Mouse (Mus musculus): Measurements from ENCODE around the gene Ptprd. TPM values are rescaled to one million over a fixed set of nuclear protein-coding genes. Genes with fewer than 3 reads are reported as not detected.

Gene Ptprd
- polyA plus RNA-seq, 1 experiment from 2014 or later, result 1.0 TPM

DNA sequence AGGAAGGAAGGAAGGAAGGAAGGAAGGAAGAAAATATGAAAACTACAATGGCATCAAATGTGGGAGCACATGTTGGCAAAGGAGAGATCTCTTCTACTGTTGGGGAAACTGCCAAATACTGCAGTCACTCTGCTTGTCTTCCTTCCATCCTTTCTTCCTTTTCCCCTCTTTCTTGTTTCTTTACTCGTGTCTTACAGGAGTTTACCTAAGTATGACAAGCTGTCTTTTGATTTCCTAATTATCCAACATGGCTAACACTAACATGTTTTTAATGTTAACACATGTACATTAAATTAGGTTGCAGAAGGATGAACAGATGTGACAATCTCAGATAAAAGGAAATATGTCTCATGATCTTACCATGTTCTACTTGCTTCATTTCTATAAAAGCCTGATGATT is 625.5 kb downstream of the Ptprd start:
- no peak for DNase-seq (ENCODE audit: low spot score)

DNA sequence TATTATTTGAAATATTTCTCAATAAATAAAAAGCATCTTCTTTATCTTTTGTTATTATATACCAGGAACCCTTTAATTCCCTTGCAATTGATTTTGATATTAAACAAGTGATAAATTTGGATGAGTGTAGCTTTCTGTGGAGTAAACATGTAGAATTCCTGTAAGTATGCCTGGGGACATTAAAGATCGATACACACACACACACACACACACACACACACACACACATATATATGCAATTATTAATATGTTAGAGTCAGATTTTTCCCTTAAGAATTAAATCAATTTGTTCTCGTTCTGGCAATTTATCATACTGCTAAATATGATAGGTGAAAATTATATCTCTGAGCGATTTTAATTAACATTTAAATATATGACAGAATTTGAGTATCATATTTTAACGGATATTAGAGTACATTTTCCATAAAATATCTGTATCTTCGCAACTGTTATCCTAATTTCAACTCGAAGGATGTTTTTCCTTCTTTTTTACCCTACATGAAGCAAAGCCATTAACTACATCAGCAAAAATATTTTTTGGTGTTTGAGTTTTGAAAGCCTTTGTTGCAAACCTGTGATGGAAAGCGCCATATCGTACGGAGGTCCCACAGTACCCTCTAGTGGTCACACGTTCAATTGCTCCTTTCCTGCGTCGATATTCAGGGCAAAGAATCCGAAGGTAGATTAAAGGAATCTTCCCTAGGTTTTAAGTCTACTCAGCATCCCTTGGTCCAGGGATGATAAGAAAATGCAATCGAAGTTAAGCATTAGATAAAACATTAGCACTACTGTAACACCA is 653.2 kb downstream of the Ptprd start:
- DNase-seq (ENCODE audit: low spot score), result peak; percentile 4

DNA sequence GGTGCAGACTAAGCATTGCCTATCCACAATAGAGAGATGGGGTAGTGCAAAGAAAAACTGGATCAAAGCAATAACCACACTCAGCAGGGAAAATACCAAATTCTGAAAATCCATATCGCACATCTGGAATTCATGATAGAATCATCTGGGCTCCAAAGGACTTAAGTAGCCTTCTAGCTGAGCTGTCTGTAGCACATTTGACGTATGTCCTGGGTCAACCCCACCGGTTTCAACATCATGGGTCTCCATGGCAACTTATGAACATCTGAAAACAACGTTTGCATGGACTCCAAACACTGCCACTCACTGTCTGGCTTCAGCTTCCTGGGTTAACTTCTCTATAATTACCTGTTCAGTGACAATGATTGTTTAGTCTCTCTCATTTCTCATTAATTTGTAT is 655.9 kb downstream of the Ptprd start:
- DNase-seq (ENCODE audit: low spot score), result no peak

DNA sequence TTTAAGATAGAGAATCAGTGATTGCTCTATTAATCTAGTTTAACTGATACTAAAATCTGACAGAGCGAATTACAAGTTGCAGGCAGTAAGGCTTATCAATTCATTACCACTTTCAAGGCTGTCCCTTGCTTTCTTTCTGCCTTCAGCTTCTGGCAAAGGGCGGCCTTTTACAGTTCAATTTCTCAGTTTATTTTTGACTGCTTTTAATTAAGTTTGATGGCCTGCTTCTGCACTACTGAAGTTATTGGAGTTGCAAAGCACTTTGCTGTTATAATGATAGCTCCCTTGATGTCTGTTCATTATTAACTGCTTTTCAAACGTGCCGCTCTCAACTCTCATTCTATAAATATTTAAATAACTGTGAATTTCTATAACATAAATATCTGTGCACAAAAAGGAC is 673.9 kb downstream of the Ptprd start:
- no peak for DNase-seq (ENCODE audit: low spot score)

DNA sequence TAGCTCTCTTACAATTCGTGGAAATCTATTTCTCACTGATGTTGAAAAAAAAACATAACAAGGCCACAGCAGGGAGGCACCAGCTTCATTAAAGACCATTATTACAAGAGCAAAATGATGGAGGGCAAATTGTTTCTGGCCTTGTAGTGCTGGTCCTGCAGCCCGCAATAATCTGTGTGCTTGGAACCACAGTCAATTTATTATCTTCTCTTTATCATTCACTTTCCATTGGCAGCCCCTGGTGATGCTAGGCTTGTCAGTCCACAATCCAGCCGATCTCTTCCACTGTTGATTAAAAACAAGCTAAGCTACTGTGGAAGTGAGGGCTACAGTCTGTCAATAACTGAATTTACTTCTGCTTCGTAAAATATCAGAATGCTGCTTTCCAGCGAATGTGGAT is 674.4 kb downstream of the Ptprd start:
- DNase-seq (ENCODE audit: low spot score), result no peak

DNA sequence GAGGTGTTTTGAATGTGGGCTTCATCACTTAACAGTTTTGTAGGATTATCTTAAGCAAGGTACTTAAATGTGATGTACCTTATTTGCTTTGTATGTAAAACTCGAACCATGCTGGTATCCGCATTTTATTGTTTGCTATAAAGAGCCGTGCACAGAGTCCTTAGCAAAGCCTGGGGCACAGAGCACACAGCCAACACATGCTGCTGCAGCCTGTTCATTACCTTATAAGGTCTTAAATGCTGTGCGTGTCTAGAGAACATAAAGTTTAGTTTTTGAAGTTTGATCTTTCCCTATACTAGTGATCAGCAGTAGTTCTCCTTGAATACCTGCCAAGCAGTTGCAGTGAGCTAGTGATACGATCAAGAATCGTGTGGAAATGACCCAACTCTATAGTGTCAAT is 676.2 kb downstream of the Ptprd start:
- no peak for DNase-seq (ENCODE audit: low spot score)

DNA sequence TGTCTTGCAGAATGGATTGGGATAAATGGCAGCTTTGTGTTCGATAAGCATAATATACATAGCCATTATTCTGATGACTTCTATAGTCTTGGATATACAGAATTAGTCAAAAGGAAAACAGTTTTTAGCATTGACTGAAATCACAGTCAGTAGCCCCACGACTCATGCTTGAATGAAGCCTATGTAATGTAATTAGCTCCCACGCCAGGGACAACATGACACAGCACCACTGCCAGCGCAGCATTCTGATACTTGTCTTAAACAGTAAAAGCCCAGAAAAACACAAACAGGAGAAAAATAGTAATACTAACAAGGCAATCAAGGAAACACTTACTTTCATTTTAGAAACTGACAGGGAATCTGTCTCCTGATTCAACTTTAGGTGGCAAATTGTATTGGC is 677.2 kb downstream of the Ptprd start:
- DNase-seq (ENCODE audit: low spot score), result no peak

DNA sequence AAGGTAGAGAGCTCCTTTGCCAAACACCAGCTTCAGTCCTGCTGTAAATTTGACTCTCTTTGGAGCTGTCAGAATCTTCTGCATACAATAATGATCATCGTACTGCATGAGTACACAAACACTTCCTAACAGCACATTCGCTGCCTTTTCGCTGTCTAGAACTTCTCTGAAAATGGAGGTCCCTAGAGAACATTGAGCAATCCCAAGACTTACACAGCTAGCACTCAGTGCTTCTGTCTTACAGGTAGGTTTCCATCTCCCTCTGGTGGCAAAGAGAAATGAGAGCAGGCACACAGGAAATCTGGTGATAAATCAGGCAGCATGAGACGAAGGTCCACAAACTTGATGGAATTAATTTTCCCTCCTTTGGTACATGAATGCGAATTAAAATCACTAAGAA is 692.6 kb downstream of the Ptprd start:
- no peak for DNase-seq (ENCODE audit: low spot score)

DNA sequence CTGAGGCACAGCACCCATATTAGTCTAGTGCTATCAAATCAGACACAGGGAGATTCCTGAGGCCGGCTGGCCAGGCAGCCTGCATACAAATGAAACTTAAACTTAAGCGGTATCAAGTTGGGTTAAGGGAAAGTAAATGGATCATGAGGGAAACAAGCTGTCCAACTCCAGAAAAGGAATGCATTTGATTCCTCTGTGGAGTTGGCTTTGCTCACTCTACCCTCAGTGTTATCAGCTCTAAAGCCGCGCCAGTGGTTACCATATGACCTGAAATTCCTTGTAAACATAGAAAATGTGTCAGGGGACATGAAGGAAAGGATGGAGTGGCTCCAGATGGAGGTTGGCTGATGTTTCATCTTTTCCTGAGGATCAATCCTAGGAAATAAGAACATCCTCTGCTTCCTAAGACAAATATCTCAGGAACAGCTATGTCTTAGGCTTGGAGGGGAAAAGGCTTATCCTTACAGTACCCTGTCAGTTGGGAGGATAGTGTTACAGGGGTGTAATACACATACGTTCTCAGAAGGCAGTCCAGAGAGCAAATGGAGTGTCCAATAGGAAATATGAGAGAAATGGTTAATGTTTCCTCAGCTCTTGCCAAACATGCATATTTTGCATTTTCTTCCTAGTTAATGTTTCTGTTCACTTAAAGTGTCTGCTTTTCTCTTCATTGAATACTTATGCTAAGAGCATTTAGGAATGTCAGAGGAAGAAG is 697.7 kb downstream of the Ptprd start:
- DNase-seq (ENCODE audit: low spot score), result no peak

DNA sequence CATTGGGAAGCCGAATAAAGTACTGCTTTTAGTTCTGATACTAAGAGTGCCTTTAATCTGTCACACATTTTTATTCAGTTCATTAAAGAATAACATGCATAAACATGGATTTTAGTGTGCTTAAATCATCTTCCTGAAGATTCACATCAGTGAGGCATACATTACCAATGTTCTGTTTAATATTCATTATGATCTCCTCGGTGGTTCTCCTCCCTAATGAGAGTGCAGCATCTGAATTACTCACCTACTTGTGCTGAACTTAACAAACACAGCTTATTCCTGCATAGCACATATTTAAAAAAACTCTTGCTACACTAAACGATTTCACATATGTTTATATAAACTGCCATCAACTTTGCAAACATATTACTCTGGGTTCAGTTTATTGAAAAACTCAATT is 698.7 kb downstream of the Ptprd start:
- no peak for DNase-seq (ENCODE audit: low spot score)

DNA sequence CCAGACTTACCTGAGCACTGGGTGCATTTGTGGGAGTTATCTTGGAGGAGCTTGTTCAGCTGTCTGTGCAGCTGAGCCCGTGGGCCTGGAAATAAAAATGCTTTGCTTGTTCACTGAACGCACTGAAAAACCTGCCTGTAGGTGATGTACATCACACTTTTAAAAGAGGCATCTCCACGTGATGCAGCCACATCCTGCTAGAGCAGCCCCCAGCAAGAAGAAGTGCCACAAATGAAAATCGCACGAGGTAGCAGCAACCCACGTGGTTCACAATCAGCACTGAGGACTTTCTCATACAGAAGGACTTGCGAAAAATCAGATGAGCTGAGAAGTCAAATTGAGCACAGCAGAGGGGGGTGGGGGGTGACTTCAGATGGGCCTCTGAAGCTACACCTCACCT is 757.7 kb downstream of the Ptprd start:
- DNase-seq (ENCODE audit: low spot score), result no peak

DNA sequence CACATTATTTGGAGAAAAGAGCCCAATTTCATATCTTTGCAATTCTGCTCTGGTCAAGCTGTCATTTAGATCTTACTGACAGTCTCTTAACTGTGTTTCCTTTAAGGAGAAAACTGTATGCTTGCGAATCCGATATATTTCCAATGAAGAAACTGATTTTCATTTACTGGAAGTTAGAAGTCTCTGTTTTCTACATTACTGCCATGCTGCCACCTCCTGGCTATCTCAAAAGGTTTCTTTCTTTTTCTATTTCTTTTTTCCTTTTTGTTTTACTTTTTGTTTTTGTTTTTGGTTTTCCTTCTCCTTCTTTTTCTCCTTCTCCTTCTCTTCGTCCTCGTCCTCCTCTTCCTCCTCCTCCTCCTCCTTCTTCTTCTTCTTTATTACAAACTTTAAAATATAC is 812.6 kb downstream of the Ptprd start:
- no peak for DNase-seq (ENCODE audit: low spot score)

DNA sequence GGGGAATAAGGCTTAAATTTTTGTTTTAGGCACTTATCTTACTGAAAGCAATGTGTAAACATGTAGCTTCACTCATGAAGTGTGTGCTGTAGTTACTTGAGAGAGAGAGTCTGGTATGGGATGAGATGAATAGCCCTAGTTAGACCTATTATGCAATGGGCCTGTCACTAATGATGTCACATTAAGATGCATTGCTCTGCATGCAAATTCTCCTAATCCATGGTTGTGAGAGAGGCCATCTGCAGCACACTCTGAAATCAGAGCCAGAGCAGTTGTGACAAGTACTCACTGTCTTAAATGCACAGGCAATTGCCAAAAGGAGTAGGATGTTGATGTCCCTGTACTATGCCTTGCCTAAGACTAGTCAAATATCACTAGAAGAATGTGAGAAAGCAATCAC is 850.0 kb downstream of the Ptprd start:
- no peak for DNase-seq (ENCODE audit: low spot score)

DNA sequence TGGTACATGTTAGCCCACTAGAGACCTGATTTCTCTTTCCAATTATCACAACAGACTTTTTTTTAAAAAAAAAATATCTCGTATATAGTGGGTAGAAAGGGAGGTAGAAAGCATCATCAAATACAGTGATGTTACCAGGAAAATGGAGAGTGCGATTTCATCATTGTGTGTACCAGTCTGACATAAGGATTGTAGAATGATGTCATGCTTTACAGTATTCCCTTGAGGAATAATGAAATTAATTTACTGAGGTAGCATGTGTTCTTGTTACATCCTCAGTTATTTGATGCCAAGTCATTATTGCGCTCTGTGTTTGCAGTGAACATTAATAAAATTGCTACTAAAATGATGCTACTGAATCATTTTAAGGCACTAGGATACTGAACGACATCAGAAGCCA is 884.6 kb downstream of the Ptprd start:
- DNase-seq (ENCODE audit: low spot score), result no peak

DNA sequence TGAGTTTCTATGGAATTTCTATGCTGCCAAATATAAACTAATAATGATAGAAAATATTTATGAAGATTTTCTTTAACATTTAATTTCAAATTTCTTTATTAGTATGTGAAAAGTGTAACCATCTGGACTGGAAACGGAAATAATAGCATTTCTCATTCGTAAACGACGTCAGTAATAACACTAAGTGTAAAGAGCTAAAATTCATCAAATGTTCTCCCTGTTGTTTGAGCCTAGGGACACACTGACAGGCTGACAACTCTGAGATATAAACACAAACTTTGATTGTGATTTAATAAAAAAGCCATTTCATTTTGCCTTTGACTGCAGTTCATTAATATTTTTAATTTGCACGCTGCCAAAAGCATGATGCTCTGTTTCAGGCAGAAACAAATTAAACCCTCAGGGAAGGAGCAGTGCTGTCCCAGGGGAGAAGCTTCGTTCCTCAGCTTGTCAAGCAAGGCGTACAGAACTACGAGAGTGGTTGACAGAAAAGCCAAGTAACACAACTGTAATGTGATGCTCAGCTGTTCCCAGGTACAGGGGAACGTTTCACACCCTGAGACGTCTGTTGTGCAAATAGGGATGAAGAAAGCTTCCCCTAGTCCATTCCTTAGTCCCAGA is 894.6 kb downstream of the Ptprd start:
- DNase-seq (ENCODE audit: low spot score), result no peak

DNA sequence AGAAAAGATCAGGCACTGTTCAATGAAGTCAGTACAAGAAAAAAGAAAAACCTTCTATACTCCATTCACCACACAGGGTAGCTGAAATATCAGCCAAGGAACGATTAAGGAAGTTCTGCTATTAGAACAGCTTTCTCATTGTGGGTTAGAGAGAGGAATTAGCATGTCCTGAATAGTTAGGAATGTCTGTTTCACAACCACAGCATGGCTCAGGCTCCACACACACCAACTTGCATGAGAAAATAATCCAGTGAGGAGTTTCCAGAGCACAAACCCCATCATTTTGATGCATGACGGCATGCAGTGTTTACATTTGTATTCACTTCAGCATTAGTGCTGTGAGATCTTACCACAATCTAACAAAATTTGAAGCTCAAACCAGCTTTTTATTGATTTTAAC is 895.1 kb downstream of the Ptprd start:
- no peak for DNase-seq (ENCODE audit: low spot score)

DNA sequence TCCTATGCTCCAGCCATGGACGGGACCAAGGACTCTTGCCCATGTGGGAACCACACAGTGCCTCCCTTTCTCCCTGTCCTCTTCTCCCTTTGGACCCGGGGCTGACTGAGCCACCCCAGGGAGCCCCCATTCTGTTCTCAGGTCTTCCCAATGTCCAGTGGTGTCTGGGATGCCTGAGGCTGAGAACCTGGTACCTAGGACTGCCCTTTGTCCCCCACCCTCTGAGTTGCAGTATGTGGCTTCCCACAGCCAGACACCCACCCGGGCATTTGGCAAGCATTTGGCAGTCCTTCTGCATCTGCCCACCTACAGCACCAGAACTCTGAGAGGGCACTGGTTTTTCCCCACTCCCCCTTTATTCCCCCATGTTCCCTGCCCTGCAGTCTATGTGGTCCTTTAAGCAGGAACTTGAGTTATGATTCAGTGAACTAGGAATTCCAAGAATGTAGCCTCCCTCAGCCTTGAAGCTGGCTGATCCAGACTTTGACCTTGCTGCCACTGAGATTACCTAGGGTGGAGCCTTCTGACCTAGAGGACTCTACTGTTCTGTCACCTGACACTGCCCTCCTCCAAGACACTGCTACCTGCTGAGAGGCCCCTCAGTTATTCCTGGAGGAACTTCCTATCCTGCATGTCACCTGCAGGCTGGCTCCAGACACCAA is 901.5 kb downstream of the Ptprd start:
- no peak for DNase-seq (ENCODE audit: low spot score)

DNA sequence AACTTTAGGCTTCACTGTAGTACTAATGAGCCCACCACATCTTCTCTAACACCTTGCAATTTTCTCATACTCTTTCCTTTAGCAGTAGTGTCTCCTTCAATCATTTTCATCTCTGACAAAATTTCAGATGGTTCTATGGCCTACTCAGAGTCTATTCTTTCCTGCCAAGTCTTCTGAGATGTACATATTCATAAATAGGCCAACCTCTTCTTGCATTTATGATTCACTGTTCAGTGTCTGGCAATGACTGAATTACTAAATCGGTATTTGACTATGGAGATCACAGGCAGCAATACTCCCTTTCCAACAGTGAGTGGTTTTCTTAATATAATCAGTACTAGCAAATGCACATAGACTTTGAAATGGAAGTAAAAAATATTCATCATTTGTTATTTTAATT is 928.3 kb downstream of the Ptprd start:
- no peak for DNase-seq (ENCODE audit: low spot score)

DNA sequence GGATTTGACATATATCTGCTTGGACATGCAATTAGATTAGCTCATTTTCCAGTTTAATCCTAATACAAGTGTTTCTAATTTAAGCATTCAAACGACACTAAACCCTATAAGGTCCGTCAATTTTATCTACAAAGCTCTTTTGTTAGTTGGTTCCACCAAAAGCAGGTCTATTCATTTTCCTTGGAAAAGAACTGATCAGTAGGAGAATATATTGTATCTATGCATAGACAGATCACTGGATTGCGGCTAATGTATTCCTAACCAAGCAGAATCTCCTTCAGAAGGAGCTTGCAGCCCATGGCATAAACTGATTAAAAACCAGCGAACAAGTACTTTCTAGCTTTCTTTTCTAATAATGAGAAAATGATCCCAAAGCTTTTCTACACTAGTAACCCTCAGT is 933.8 kb downstream of the Ptprd start:
- no peak for DNase-seq (ENCODE audit: low spot score)

DNA sequence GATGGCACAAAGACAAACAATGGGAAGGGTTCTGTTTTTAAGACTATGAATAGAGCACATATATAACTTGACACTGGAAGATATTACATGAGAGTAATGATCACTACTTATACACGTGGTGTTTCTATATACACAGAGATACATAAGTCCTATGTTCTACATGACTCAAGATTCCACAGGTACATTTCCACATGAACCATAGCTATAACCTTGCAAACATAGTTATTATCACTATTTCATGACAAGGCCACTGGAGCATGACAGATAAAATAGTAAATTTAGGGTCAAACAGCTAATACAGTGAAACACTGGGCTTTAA is 951.8 kb downstream of the Ptprd start:
- DNase-seq (ENCODE audit: low spot score), result no peak

DNA sequence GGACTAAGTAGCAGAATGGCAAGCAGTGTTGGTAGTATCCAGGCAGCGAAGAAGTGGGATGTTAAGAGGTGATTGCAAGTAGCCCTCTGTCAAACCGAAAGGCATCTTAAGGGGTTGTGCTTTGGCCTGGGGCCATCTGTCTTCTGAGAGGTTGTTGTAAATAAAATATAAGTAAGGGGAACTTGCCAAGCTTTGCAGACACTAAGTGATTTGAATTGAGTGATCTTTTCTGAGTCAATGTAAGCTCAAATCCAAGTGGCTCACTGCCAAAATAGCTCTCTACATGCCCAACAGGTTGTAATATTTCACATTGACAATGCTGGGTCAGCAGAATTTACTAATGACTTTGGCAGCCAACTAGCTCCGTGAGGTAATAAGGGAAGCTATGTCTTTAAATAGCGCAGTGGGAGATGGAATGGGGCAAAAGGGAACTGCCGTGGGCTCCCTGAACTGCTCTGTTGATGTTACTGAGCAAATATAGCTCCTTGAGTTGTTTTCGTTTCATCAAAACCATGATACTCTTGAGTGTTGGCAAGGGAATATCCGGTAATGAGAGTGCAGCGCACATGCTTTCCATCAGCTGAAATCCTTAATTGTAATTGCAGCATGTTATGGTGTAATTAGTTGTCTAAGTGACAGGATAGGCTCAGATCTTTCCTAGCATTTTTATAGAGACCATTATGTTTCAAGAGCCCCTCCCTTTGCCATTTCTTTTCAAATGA is 952.4 kb downstream of the Ptprd start:
- DNase-seq (ENCODE audit: low spot score), result no peak

DNA sequence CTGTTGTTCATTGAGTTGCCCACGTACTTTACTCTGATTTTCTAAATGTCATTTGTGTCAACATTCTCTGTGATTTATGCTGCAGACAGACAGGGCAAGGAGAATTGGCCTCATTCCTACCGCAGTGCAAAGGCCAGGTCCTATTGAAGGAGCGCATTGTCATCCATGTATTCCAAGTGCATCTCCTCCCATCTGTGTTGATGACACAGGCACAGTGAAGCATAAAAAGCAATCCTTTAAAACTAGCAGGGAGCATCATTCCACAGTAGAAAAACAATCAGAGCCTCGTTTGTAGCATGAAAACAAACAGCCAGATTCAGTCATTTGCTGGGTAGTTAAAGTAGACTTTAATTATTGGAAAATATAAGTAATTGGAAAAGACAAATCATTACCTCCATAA is 960.6 kb downstream of the Ptprd start:
- no peak for DNase-seq (ENCODE audit: low spot score)

All from thymus, postnatal 0 days (tissue).